15 mouse cellular contexts compared by ENCODE assay signal in genomic region chr6:100496135-100496534, GRCm38 (mm10).
"Had no signal": no experiment of that assay in that cellular context is flagged by ENCODE, and none has a peak within 500 bp of the region (broad histone marks: within the 10 kb centered on the region; RNA-seq: fewer than 3 reads in every experiment).

No protein-coding gene starts in this region.

- DNase-seq: lung, adult 2 months; lung, postnatal 14 days; lung, postnatal 36 days; right cerebral cortex, postnatal 14 days; thymus, adult 2 months; thymus, postnatal 25 days; thymus, postnatal 4 days had no signal

- H3K4me1 ChIP-seq: megakaryocyte, embryonic 14.5 days; stomach, embryonic 15.5 days had no signal

- H3K27me3 ChIP-seq: lung, embryonic 15.5 days; neural tube, embryonic 12.5 days; stomach, embryonic 15.5 days had no signal

- H3K4me3 ChIP-seq: lung, embryonic 15.5 days; megakaryocyte, embryonic 14.5 days; midbrain, embryonic 13.5 days; midbrain, embryonic 15.5 days; neural tube, embryonic 12.5 days; stomach, embryonic 15.5 days had no signal

- H3K27ac ChIP-seq: lung, embryonic 15.5 days; macrophage; midbrain, embryonic 13.5 days; midbrain, embryonic 15.5 days; neural tube, embryonic 12.5 days; stomach, embryonic 15.5 days; stomach, postnatal 0 days had no signal
